Mouse (Mus musculus) C2C12 (cell line): ENCODE measurements around the gene Kras. TPM values are rescaled to one million over a fixed set of nuclear protein-coding genes. Genes with fewer than 3 reads are reported as not detected.

Experiments used
- H3K27me3 ChIP-seq: one replicate; pipeline ENCODE4 v1.6.1; 2011; ENCODE audit not compliant: control insufficient read depth, insufficient read depth, insufficient read length
- H3K36me3 ChIP-seq: one replicate; pipeline ENCODE4 v1.6.1; 2011; ENCODE audit not compliant: control insufficient read depth, insufficient read depth
- H3K4me3 ChIP-seq: one replicate; pipeline ENCODE4 v1.5.1; 2011; ENCODE audit warnings: mild to moderate bottlenecking, control low read depth; ENCODE audit not compliant: poor library complexity, insufficient read depth, severe bottlenecking
- H3K79me2 ChIP-seq: one replicate; pipeline ENCODE4 v1.6.1; 2011; ENCODE audit not compliant: control insufficient read depth, insufficient read depth
- H3K79me3 ChIP-seq: one replicate; pipeline ENCODE4 v1.6.1; 2011; ENCODE audit warnings: low read depth, control low read depth
- H3ac ChIP-seq: one replicate; pipeline ENCODE3; 2011; ENCODE audit warnings: low read depth; ENCODE audit not compliant: control insufficient read depth, insufficient read length
- CEBPB ChIP-seq: IDR thresholded peaks from one replicate; pipeline ENCODE4 v1.6.1; 2011; ENCODE audit warnings: low read depth, mild to moderate bottlenecking, control low read depth, moderate library complexity
- CTCF ChIP-seq: IDR thresholded peaks from one replicate; pipeline ENCODE4 v1.5.1; 2011; ENCODE audit not compliant: control insufficient read depth, insufficient read depth, insufficient read length
- FOSL1 ChIP-seq: IDR thresholded peaks from one replicate; pipeline ENCODE4 v1.8.0; 2011; ENCODE audit warnings: mild to moderate bottlenecking, low read length; ENCODE audit not compliant: poor library complexity, insufficient read depth, severe bottlenecking
- MAX ChIP-seq: IDR thresholded peaks from one replicate; pipeline ENCODE4 v1.6.1; 2011; ENCODE audit warnings: mild to moderate bottlenecking, control low read depth
- MYOD1 ChIP-seq: IDR thresholded peaks from one replicate; pipeline ENCODE4 v1.6.1; 2011; ENCODE audit warnings: low read depth; ENCODE audit not compliant: control insufficient read depth, insufficient read length
- MYOG ChIP-seq: IDR thresholded peaks from one replicate; pipeline ENCODE4 v1.6.1; 2011; ENCODE audit not compliant: control insufficient read depth, insufficient read length; ENCODE audit errors: extremely low read depth
- USF1 ChIP-seq: IDR thresholded peaks from one replicate; pipeline ENCODE4 v1.6.1; 2011; ENCODE audit warnings: low read depth, mild to moderate bottlenecking, control low read depth, moderate library complexity
- polyA plus RNA-seq: library from polyadenylated mRNA; unstranded; fragments of >200 nt; fragmentation: generic; extraction: Trizol; gene quantifications from one replicate; pipeline ENCODE4 v1.2.1, GENCODE M21; 2012; ENCODE audit warnings: missing spikeins

Kras gene
- polyA plus RNA-seq, 1 experiment, result 17.8 TPM

GRCm38 (mm10) chr6:145173781-145174191 lies 76.3 kb downstream of the Kras start:
- H3K36me3 ChIP-seq, result no peaks in the 10 kb centered on the region
- no peaks in the 10 kb centered on the region for H3K27me3 ChIP-seq
- TF ChIP-seq USF1, result no peak
- no peak for TF ChIP-seq MYOG
- TF ChIP-seq FOSL1, result no peak
- TF ChIP-seq CTCF, result no peak
- TF ChIP-seq CEBPB, result no peak
- no peak for TF ChIP-seq MAX
- TF ChIP-seq MYOD1, result no peak
- H3K79me3 ChIP-seq, result no peaks in the 10 kb centered on the region
- no peak overlapping the region for H3K4me3 ChIP-seq
- H3ac ChIP-seq, result no peak overlapping the region
- H3K79me2 ChIP-seq, result no peaks in the 10 kb centered on the region

GRCm38 (mm10) chr6:145171892-145172606 lies 78.0 kb downstream of the Kras start:
- Histone ChIP-seq H3K79me2 (no peaks in the 10 kb centered on the region), H3K79me3 (no peaks in the 10 kb centered on the region), H3K4me3 (no peak overlapping the region), H3K27me3 (peaks cover 6% of the 10 kb centered on the region), H3ac (no peak overlapping the region), H3K36me3 (no peaks in the 10 kb centered on the region)
- no peak for TF ChIP-seq USF1
- no peak for TF ChIP-seq MYOD1
- TF ChIP-seq CEBPB, result no peak
- no peak for TF ChIP-seq MYOG
- no peak for TF ChIP-seq MAX
- no peak for TF ChIP-seq CTCF
- no peak for TF ChIP-seq FOSL1

Other genes with a start within 250 kb of the Kras start
- gene Bcat1, start 174.1 kb downstream of the Kras start, polyA plus RNA-seq, result 100 TPM
- gene Lrmp, start 134.6 kb downstream of the Kras start, polyA plus RNA-seq, result not detected
- gene Casc1, start 39.2 kb downstream of the Kras start, polyA plus RNA-seq, result 0.25 TPM
- 4.2 TPM for gene Etfrf1, start 39.1 kb downstream of the Kras start, polyA plus RNA-seq